Mouse (Mus musculus) forebrain, embryonic 14.5 days (tissue): ENCODE measurements around the gene Ppfibp2. TPM values are rescaled to one million over a fixed set of nuclear protein-coding genes. Genes with fewer than 3 reads are reported as not detected.
A peak's percentile ranks its signal among the peaks of the same experiment; 100 is the strongest.

Experiments
- ATAC-seq: fragments of 200-750 bp; cut with Nextera tagmentation; 2 replicates; pipeline ENCODE4 v1.8.0; 2017; ENCODE audit warnings: mild to moderate bottlenecking, moderate library complexity
- DNase-seq: peaks from one replicate; pipeline ENCODE4 v3.0.0-alpha.2; 2015; ENCODE audit warnings: low spot score
- H3K27ac ChIP-seq: fragments of 300-500 bp; sonication (generic); 2 replicates; pipeline ENCODE4 v1.5.1; 2014; ENCODE audit warnings: low read depth, mild to moderate bottlenecking, control low read depth, low read length, moderate library complexity
- H3K27me3 ChIP-seq: fragments of 300-500 bp; sonication (generic); replicated peaks from 2 replicates; pipeline ENCODE4 v1.6.1; 2014; ENCODE audit warnings: low read length, control low read depth, mixed read lengths; ENCODE audit not compliant: control insufficient read depth, insufficient read depth
- H3K36me3 ChIP-seq: fragments of 300-500 bp; sonication (generic); 2 replicates; pipeline ENCODE4 v1.6.1; 2014; ENCODE audit warnings: low read length, control low read depth; ENCODE audit not compliant: control insufficient read depth, insufficient read depth
- H3K4me1 ChIP-seq: fragments of 300-500 bp; sonication (generic); 2 replicates; pipeline ENCODE4 v1.6.1; 2014; ENCODE audit warnings: antibody characterized with exemption, low read length, control low read depth; ENCODE audit not compliant: control insufficient read depth, insufficient read depth
- H3K4me2 ChIP-seq: fragments of 300-500 bp; sonication (generic); 2 replicates; pipeline ENCODE4 v1.6.1; 2014; ENCODE audit warnings: mild to moderate bottlenecking, control low read depth, low read length
- H3K4me3 ChIP-seq: fragments of 300-500 bp; sonication (generic); 2 replicates; pipeline ENCODE4 v1.5.1; 2014; ENCODE audit warnings: low read depth, low read length, control low read depth
- H3K9ac ChIP-seq: fragments of 300-500 bp; sonication (generic); 2 replicates; pipeline ENCODE4 v1.6.1; 2014; ENCODE audit warnings: mild to moderate bottlenecking, low read length, control low read depth, moderate library complexity
- H3K9me3 ChIP-seq: fragments of 300-500 bp; sonication (generic); replicated peaks from 2 replicates; pipeline ENCODE4 v1.6.1; 2016; ENCODE audit warnings: low read length, control low read depth, mixed read lengths; ENCODE audit not compliant: control insufficient read depth
- WGBS: fragments of 180-500 bp; shearing (Covaris S2); extraction: QIAGEN DNeasy Blood & Tissue Kit; methylation state at CpG from one replicate; pipeline ENCODE4 v1.1.7; 2014; 5-methylcytosine and 5-hydroxymethylcytosine counted together
- polyA plus RNA-seq: library from polyadenylated mRNA; unstranded; fragments of >200 nt; fragmentation: Nextera tagmentation; extraction: Ambion mirVana; gene quantifications from 2 replicates; pipeline ENCODE4 v1.2.1, GENCODE M21; 2014

The Ppfibp2 gene
- polyA plus RNA-seq, 1 experiment from 2014 or later: 1.6 TPM

- Histone ChIP-seq H3K4me3 (no peak overlapping the region), H3K27ac (no peak overlapping the region), H3K9me3 (no peaks in the 10 kb centered on the region), H3K4me2 (no peak overlapping the region), H3K27me3 (no peaks in the 10 kb centered on the region), H3K36me3 (no peaks in the 10 kb centered on the region), H3K9ac (no peak overlapping the region), H3K4me1 (no peaks in the 10 kb centered on the region)
- DNase-seq (no peak), ATAC-seq (no peak)
- WGBS: 82% methylated on average over 4 of the region's 4 CpGs
Measured at GRCm38 (mm10) chr7:107683162-107683561, 88.2 kb downstream of the Ppfibp2 start.

- ATAC-seq (no peak), DNase-seq (no peak)
- Histone ChIP-seq H3K4me1 (no peaks in the 10 kb centered on the region), H3K36me3 (no peaks in the 10 kb centered on the region), H3K9me3 (no peaks in the 10 kb centered on the region), H3K4me3 (no peak overlapping the region), H3K4me2 (no peak overlapping the region), H3K9ac (no peak overlapping the region), H3K27me3 (no peaks in the 10 kb centered on the region), H3K27ac (no peak overlapping the region)
- 88% methylated on average over 3 of the region's 3 CpGs for WGBS
Measured at GRCm38 (mm10) chr7:107683622-107684021, 88.6 kb downstream of the Ppfibp2 start.

- no peaks in the 10 kb centered on the region for H3K9me3 ChIP-seq
- DNase-seq (no peak), ATAC-seq (no peak)
- H3K27me3 ChIP-seq: no peaks in the 10 kb centered on the region
- no peak overlapping the region for H3K27ac ChIP-seq
- H3K4me2 ChIP-seq: no peak overlapping the region
- no peaks in the 10 kb centered on the region for H3K36me3 ChIP-seq
- no peaks in the 10 kb centered on the region for H3K4me1 ChIP-seq
- WGBS: 87% methylated on average over 8 of the region's 8 CpGs
- H3K4me3 ChIP-seq: no peak overlapping the region
- H3K9ac ChIP-seq: no peak overlapping the region
Measured at GRCm38 (mm10) chr7:107685238-107685954, 90.4 kb downstream of the Ppfibp2 start.

GRCm38 (mm10) chr7:107685955-107686285, 90.9 kb downstream of the Ppfibp2 start:
- Histone ChIP-seq H3K4me1 (no peaks in the 10 kb centered on the region), H3K27ac (no peak overlapping the region), H3K4me3 (no peak overlapping the region), H3K9ac (no peak overlapping the region), H3K36me3 (no peaks in the 10 kb centered on the region), H3K9me3 (no peaks in the 10 kb centered on the region), H3K4me2 (no peak overlapping the region), H3K27me3 (no peaks in the 10 kb centered on the region)
- no peak for ATAC-seq
- no peak for DNase-seq
- WGBS: 95% methylated on average over 7 of the region's 7 CpGs

DNA sequence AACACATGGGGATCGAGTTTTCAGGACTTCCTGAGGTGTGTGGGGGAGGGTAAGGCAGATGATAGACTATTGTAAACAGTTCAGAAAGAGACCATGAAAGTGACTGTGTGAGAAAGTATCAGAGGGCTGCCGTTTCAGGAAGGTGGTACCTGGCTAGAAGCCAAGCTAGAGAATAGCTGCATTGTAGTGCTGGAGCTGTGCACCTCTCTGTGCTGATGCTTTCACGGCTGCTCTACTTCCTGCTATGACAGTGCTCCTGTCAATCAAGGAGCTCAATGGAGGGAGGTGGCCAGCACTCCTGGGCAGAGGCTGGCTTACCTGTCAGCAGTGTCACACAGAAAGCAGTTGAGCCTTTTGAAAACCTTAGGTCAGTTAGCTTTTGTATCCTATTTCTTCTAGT, 92.4 kb downstream of the Ppfibp2 start:
- Histone ChIP-seq H3K36me3 (no peaks in the 10 kb centered on the region), H3K9me3 (no peaks in the 10 kb centered on the region), H3K4me1 (no peaks in the 10 kb centered on the region), H3K27me3 (no peaks in the 10 kb centered on the region), H3K27ac (no peak overlapping the region), H3K4me3 (no peak overlapping the region), H3K4me2 (no peak overlapping the region), H3K9ac (no peak overlapping the region)
- ATAC-seq: no peak
- DNase-seq: no peak
- 26% methylated on average over 3 of the region's 3 CpGs for WGBS

- DNase-seq (no peak), ATAC-seq (no peak)
- 88% methylated on average over 4 of the region's 4 CpGs for WGBS
- Histone ChIP-seq H3K4me3 (no peak overlapping the region), H3K36me3 (no peaks in the 10 kb centered on the region), H3K9ac (no peak overlapping the region), H3K27me3 (no peaks in the 10 kb centered on the region), H3K4me2 (no peak overlapping the region), H3K4me1 (no peaks in the 10 kb centered on the region), H3K9me3 (no peaks in the 10 kb centered on the region), H3K27ac (no peak overlapping the region)
Measured at GRCm38 (mm10) chr7:107688040-107688439, 93.0 kb downstream of the Ppfibp2 start.

GRCm38 (mm10) chr7:107690426-107691221, 95.6 kb downstream of the Ppfibp2 start:
- Histone ChIP-seq H3K4me3 (no peak overlapping the region), H3K27ac (no peak overlapping the region), H3K4me1 (no peaks in the 10 kb centered on the region), H3K9ac (no peak overlapping the region), H3K27me3 (no peaks in the 10 kb centered on the region), H3K9me3 (no peaks in the 10 kb centered on the region), H3K36me3 (no peaks in the 10 kb centered on the region), H3K4me2 (no peak overlapping the region)
- WGBS: 42% methylated on average over 17 of the region's 17 CpGs
- ATAC-seq (no peak), DNase-seq (no peak)

DNA sequence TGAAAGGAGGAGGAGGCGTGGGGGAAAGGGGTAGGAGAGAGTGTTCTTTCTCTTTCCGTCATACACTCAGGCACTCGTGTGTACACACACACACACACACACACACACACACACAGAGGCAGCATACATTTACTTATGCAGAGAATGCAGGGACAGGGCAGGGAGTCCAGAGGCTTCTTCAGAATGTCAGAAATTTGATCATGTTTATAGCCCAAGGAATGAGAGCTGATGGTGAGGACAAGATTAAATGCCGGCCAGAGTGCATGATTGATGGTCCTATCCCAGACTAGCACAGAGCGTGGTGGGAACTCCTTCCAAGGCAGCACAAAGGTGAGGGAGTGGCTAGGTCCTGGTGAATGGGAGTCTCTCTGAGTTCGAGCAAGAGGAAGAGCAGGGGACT, 96.5 kb downstream of the Ppfibp2 start:
- H3K9me3 ChIP-seq: no peaks in the 10 kb centered on the region
- ATAC-seq (no peak), DNase-seq (no peak)
- no peaks in the 10 kb centered on the region for H3K27me3 ChIP-seq
- no peak overlapping the region for H3K4me2 ChIP-seq
- WGBS: 44% methylated on average over 6 of the region's 6 CpGs
- no peak overlapping the region for H3K4me3 ChIP-seq
- H3K9ac ChIP-seq: no peak overlapping the region
- no peaks in the 10 kb centered on the region for H3K4me1 ChIP-seq
- H3K36me3 ChIP-seq: no peaks in the 10 kb centered on the region
- H3K27ac ChIP-seq: no peak overlapping the region

GRCm38 (mm10) chr7:107694254-107694947, 99.4 kb downstream of the Ppfibp2 start:
- WGBS: 40% methylated on average over 10 of the region's 10 CpGs

More at GRCm38 (mm10) chr7:107694254-107694947, 99.4 kb downstream of the Ppfibp2 start:
- Histone ChIP-seq H3K27me3 (no peaks in the 10 kb centered on the region), H3K4me2 (no peak overlapping the region), H3K36me3 (no peaks in the 10 kb centered on the region), H3K9ac (no peak overlapping the region), H3K9me3 (no peaks in the 10 kb centered on the region), H3K4me1 (no peaks in the 10 kb centered on the region), H3K27ac (no peak overlapping the region), H3K4me3 (no peak overlapping the region)
- DNase-seq (peak; percentile 45), ATAC-seq (peak; percentile 58; the same call in 1 of the 2 replicates)
